Mouse (Mus musculus): ENCODE results near the gene Eif4enif1. TPM values are rescaled to one million over a fixed set of nuclear protein-coding genes. Genes with fewer than 3 reads are reported as not detected.

Eif4enif1 gene
- polyA plus RNA-seq, 1 experiment from 2014 or later, result 36.7 TPM

Other genes starting within 250 kb of the Eif4enif1 start
- gene Sfi1, start 8.9 kb upstream of the Eif4enif1 start, polyA plus RNA-seq (2014; fragmentation: Nextera tagmentation; extraction: Ambion mirVana), result 6.4 and 9.0 TPM in 2 replicates
- 274 and 283 TPM in 2 replicates for gene Drg1, start 64.0 kb downstream of the Eif4enif1 start, polyA plus RNA-seq (2014; fragmentation: Nextera tagmentation; extraction: Ambion mirVana)
- 61.7 and 62.0 TPM in 2 replicates for gene Patz1, start 86.5 kb downstream of the Eif4enif1 start, polyA plus RNA-seq (2014; fragmentation: Nextera tagmentation; extraction: Ambion mirVana)
- gene Pik3ip1, start 128.0 kb downstream of the Eif4enif1 start, polyA plus RNA-seq (2014; fragmentation: Nextera tagmentation; extraction: Ambion mirVana), result 27.8 TPM in 2 replicates
- 88.4 and 102 TPM in 2 replicates for gene Limk2, start 206.8 kb downstream of the Eif4enif1 start, polyA plus RNA-seq (2014; fragmentation: Nextera tagmentation; extraction: Ambion mirVana)
- gene Rnf185, start 250.0 kb downstream of the Eif4enif1 start, polyA plus RNA-seq (2014; fragmentation: Nextera tagmentation; extraction: Ambion mirVana), result 52.3 and 56.2 TPM in 2 replicates